Mouse (Mus musculus) stomach, embryonic 14.5 days (tissue): Measurements from ENCODE around the gene Vmn1r209. TPM values are rescaled to one million over a fixed set of nuclear protein-coding genes. Genes with fewer than 3 reads are reported as not detected.
"Not testable (repeated sequence)": the region's sequence is repeated elsewhere in the genome, so short reads cannot be mapped to it uniquely, and the experiment has no call there.

Experiments
- ATAC-seq: fragments of 200-750 bp; cut with Nextera tagmentation; 2 replicates; pipeline ENCODE4 v1.8.0; 2017; ENCODE audit warnings: low read depth, moderate TSS enrichment; ENCODE audit not compliant: insufficient number of reproducible peaks, insufficient read depth, low FRiP score
- H3K27ac ChIP-seq: fragments of 300-500 bp; sonication (generic); 2 replicates; pipeline ENCODE4 v1.5.1; 2014; ENCODE audit warnings: mild to moderate bottlenecking, low read length, moderate library complexity, mixed read lengths
- H3K27me3 ChIP-seq: fragments of 300-500 bp; sonication (generic); 2 replicates; pipeline ENCODE4 v1.6.1; 2014; ENCODE audit warnings: low read length, control low read depth, mixed read lengths; ENCODE audit not compliant: control insufficient read depth, insufficient read depth
- H3K36me3 ChIP-seq: fragments of 300-500 bp; sonication (generic); 2 replicates; pipeline ENCODE4 v1.6.1; 2014; ENCODE audit warnings: mild to moderate bottlenecking, control low read depth, low read length, moderate library complexity, mixed read lengths; ENCODE audit not compliant: control insufficient read depth, insufficient read depth
- H3K4me1 ChIP-seq: fragments of 300-500 bp; sonication (generic); 2 replicates; pipeline ENCODE4 v1.6.1; 2014; ENCODE audit warnings: low read length, control low read depth, mixed read lengths; ENCODE audit not compliant: control insufficient read depth, insufficient read depth
- H3K4me2 ChIP-seq: fragments of 300-500 bp; sonication (generic); replicated peaks from 2 replicates; pipeline ENCODE4 v1.6.1; 2014; ENCODE audit warnings: low read depth, low read length, control low read depth
- H3K4me3 ChIP-seq: fragments of 300-500 bp; sonication (generic); 2 replicates; pipeline ENCODE4 v1.5.1; 2014; ENCODE audit warnings: low read depth, low read length, control low read depth
- H3K9ac ChIP-seq: fragments of 300-500 bp; sonication (generic); replicated peaks from 2 replicates; pipeline ENCODE4 v1.6.1; 2014; ENCODE audit warnings: low read depth, mild to moderate bottlenecking, control low read depth, low read length, moderate library complexity, mixed read lengths
- H3K9me3 ChIP-seq: fragments of 300-500 bp; sonication (generic); 2 replicates; pipeline ENCODE4 v1.6.1; 2016; ENCODE audit warnings: low read depth, low read length, control low read depth; ENCODE audit not compliant: control insufficient read depth
- WGBS: fragments of 180-500 bp; shearing (Covaris S2); extraction: QIAGEN DNeasy Blood & Tissue Kit; methylation state at CpG from one replicate; pipeline ENCODE4 v1.1.7; 2014; 5-methylcytosine and 5-hydroxymethylcytosine counted together
- polyA plus RNA-seq: library from polyadenylated mRNA; unstranded; fragments of >200 nt; fragmentation: Nextera tagmentation; extraction: Ambion mirVana; gene quantifications from 2 replicates; pipeline ENCODE4 v1.2.1, GENCODE M21; 2014

Vmn1r209 gene
- not detected in 2 replicates for polyA plus RNA-seq

GRCm38 (mm10) chr13:22809582-22809981 lies at the start of gene Vmn1r209:
Vmn1r209 (minus strand) TSS chr13:22809682.
- not testable (repeated sequence) for H3K9me3 ChIP-seq, H3K27me3 ChIP-seq, H3K4me3 ChIP-seq, H3K4me1 ChIP-seq, H3K36me3 ChIP-seq, ATAC-seq, H3K9ac ChIP-seq, H3K27ac ChIP-seq, H3K4me2 ChIP-seq

DNA sequence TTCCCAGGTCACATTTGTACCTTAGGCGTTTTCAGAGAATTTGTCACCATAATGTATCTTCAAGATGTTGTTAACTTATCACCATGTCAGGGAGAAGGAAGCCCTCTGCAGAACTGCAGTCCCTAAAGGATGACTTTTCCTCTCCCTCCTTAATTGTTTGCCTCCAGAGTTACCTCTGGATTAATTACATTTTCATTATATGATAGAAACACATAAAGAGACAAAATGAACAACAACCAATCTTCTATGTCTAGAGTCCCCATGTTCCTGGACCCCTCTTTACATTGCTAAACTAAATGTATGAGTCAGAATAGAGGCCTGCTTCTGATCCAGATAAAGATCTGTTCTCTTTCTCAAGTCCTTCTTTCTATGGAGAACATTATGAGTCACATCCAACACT lies 48.0 kb upstream of the Vmn1r209 start, which contains the start of gene Vmn1r211:
Gene Vmn1r211, minus strand, starts transcription at position 101 of the 400 bp plus-strand sequence.
- no peak for ATAC-seq
- no peaks in the 10 kb centered on the region for H3K27me3 ChIP-seq
- H3K36me3 ChIP-seq: no peaks in the 10 kb centered on the region
- H3K4me2 ChIP-seq: no peak within 1 kb of the TSS
- H3K4me1 ChIP-seq: no peaks in the 10 kb centered on the region
- 50% methylated on average over 1 of the region's 1 CpGs for WGBS
- no peak within 1 kb of the TSS for H3K27ac ChIP-seq
- no peak within 1 kb of the TSS for H3K4me3 ChIP-seq
- no peaks in the 10 kb centered on the region for H3K9me3 ChIP-seq
- H3K9ac ChIP-seq: no peak within 1 kb of the TSS

GRCm38 (mm10) chr13:22854760-22855159 lies 45.3 kb upstream of the Vmn1r209 start:
- H3K27ac ChIP-seq: no peak overlapping the region
- no peaks in the 10 kb centered on the region for H3K27me3 ChIP-seq
- H3K4me2 ChIP-seq: no peak overlapping the region
- H3K4me1 ChIP-seq: no peaks in the 10 kb centered on the region
- no peak for ATAC-seq
- H3K9ac ChIP-seq: no peak overlapping the region
- H3K36me3 ChIP-seq: no peaks in the 10 kb centered on the region
- 76% methylated on average over 4 of the region's 4 CpGs for WGBS
- no peaks in the 10 kb centered on the region for H3K9me3 ChIP-seq
- no peak overlapping the region for H3K4me3 ChIP-seq

- no peaks in the 10 kb centered on the region for H3K4me1 ChIP-seq
Measured at GRCm38 (mm10) chr13:22846798-22847197, 37.3 kb upstream of the Vmn1r209 start.

GRCm38 (mm10) chr13:22844304-22844703 lies 34.8 kb upstream of the Vmn1r209 start:
- WGBS: 76% methylated on average over 3 of the region's 3 CpGs

More at GRCm38 (mm10) chr13:22846798-22847197, 37.3 kb upstream of the Vmn1r209 start:
- H3K27me3 ChIP-seq: no peaks in the 10 kb centered on the region
- no peak for ATAC-seq
- H3K9me3 ChIP-seq: no peaks in the 10 kb centered on the region
- H3K27ac ChIP-seq: no peak overlapping the region
- no peak overlapping the region for H3K4me3 ChIP-seq
- H3K4me2 ChIP-seq: no peak overlapping the region
- 82% methylated on average over 1 of the region's 1 CpGs for whole genome bisulfite sequencing
- no peaks in the 10 kb centered on the region for H3K36me3 ChIP-seq
- H3K9ac ChIP-seq: no peak overlapping the region

GRCm38 (mm10) chr13:22831248-22831647 lies 21.8 kb upstream of the Vmn1r209 start, which contains the start of gene Vmn1r210:
Vmn1r210 (minus strand) TSS chr13:22831348.
- 53% methylated on average over 4 of the region's 4 CpGs for WGBS
- Histone ChIP-seq H3K9me3 (no peaks in the 10 kb centered on the region), H3K9ac (no peak within 1 kb of the TSS), H3K4me2 (no peak within 1 kb of the TSS), H3K27ac (no peak within 1 kb of the TSS), H3K27me3 (no peaks in the 10 kb centered on the region), H3K36me3 (no peaks in the 10 kb centered on the region), H3K4me1 (no peaks in the 10 kb centered on the region), H3K4me3 (no peak within 1 kb of the TSS)
- no peak for ATAC-seq

More at GRCm38 (mm10) chr13:22844304-22844703, 34.8 kb upstream of the Vmn1r209 start:
- H3K4me2 ChIP-seq, H3K27ac ChIP-seq, H3K4me1 ChIP-seq, H3K4me3 ChIP-seq, H3K27me3 ChIP-seq, H3K9me3 ChIP-seq, H3K36me3 ChIP-seq, H3K9ac ChIP-seq, ATAC-seq: not testable (repeated sequence)

DNA sequence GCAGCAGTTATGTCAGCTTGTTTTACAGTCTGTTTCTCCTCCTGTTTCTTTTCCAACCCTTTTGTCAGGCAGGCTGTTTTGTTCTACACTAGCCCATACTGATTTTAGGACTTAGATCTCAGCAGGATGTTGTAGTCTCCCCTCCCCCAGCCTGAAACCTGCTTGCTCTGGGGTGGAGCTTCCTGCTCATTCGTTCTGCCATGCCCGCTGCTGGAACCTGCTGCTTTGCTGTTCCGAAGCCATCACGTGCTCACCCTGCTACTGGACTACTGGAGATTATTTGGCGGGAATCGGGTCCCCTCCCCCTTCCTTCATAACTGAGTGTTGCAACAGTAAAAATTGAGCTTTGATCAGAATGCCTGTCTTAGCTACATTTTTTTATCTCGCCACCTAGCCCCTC lies 19.9 kb upstream of the Vmn1r209 start:
- not testable (repeated sequence) for H3K4me1 ChIP-seq, H3K27me3 ChIP-seq, H3K4me3 ChIP-seq, H3K4me2 ChIP-seq, H3K27ac ChIP-seq, H3K9ac ChIP-seq, ATAC-seq, H3K36me3 ChIP-seq, H3K9me3 ChIP-seq
- WGBS: 30% methylated on average over 7 of the region's 7 CpGs

DNA sequence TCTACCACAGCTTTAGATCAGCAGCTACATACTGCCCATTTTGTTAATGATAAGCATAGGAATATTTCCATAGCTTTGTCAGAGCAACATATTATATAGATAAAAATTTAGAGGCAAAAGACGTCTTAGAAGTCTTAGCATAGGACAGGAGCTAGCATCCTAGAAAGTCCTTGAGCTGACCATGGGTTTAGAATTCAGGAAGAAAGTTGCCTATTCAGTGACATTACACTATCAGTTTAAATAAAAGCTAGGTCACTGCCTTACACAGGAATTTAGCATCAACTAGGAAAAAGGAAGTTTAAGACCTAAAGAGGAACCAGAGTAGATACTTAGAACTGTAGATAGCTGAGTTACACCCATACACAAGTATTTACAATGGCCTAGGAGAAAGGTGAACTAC lies 12.1 kb upstream of the Vmn1r209 start:
- not testable (repeated sequence) for H3K9me3 ChIP-seq
- WGBS: 76% methylated on average over 1 of the region's 1 CpGs

DNA sequence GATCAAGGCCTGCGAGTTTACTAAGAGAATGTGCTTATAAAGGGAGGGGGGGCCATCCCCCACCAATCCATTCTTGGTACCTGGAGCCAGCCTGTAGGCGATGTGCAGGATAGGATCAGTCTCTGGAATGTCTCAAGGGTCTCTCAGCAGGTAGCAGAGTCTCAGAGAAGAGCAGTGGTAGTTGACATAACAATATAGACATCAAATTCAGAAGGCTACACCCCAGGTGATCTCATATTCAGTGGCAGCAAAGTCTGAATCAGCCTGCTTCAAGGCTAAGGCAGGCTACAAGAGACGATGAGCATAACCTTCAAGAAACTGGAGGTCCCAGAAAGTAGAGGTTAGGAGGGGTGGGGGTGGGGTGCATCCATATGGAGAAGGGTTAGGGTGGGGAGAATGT lies 21.4 kb downstream of the Vmn1r209 start:
- H3K4me3 ChIP-seq, H3K4me2 ChIP-seq, H3K9me3 ChIP-seq, H3K36me3 ChIP-seq, H3K4me1 ChIP-seq, H3K9ac ChIP-seq, H3K27ac ChIP-seq, ATAC-seq, H3K27me3 ChIP-seq: not testable (repeated sequence)
- 74% methylated on average over 3 of the region's 3 CpGs for WGBS

More for the DNA sequence above, 12.1 kb upstream of the Vmn1r209 start:
- H3K27me3 ChIP-seq, H3K4me1 ChIP-seq, H3K9ac ChIP-seq, ATAC-seq, H3K36me3 ChIP-seq, H3K4me3 ChIP-seq, H3K4me2 ChIP-seq, H3K27ac ChIP-seq: not testable (repeated sequence)
